16 mouse cellular contexts compared by ENCODE assay signal in the genomic region with DNA sequence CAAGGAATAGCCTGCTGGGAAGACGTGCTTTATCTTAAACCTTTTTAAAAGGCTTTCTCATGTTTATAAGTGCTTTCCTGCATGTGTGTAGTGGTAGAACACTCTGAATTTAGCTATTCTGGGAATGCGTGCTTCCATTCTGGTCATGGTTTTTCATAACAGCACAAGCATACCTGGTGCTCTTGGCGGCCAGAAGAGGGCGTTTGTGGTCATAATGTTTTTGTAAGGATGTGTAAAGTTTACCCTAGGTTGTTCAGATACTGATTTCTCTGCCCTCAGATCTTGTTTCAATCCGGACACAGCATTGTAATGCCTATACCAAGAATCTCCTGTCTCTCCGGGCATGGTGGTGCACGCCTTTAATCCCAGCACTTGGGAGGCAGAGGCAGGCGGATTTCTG. TPM values are rescaled to one million over a fixed set of nuclear protein-coding genes. Genes with fewer than 3 reads are reported as not detected.
DNase-seq lines count a peak whose midpoint lies in the region; ATAC-seq and TF ChIP-seq lines count a peak whose summit lies in the region.
"Had no signal": no experiment of that assay in that cellular context is flagged by ENCODE, and none has a peak within 500 bp of the region (broad histone marks: within the 10 kb centered on the region; RNA-seq: fewer than 3 reads in every experiment).

No protein-coding gene starts in this region.

- H3K36me3 ChIP-seq in liver, postnatal 0 days (replicated peaks; ENCODE audit: insufficient read depth, low read length) = no peaks in the 10 kb centered on the region
- no peaks in the 10 kb centered on the region for H3K36me3 ChIP-seq in E14TG2a.4 (ENCODE audit: insufficient read depth, low read length)
- no peaks in the 10 kb centered on the region for H3K36me3 ChIP-seq in midbrain, embryonic 15.5 days (replicated peaks)
- H3K36me3 ChIP-seq: forebrain, embryonic 15.5 days; limb, embryonic 15.5 days; stomach, embryonic 15.5 days had no signal

- H3K4me1 ChIP-seq in liver, postnatal 0 days (ENCODE audit: insufficient read depth) = no peaks in the 10 kb centered on the region
- H3K4me1 ChIP-seq in E14TG2a.4 (replicated peaks; ENCODE audit: low read depth, low read length) = no peaks in the 10 kb centered on the region
- H3K4me1 ChIP-seq in midbrain, embryonic 15.5 days = no peaks in the 10 kb centered on the region
- H3K4me1 ChIP-seq: forebrain, embryonic 15.5 days; limb, embryonic 15.5 days; stomach, embryonic 15.5 days had no signal

- H3K27ac ChIP-seq in liver, postnatal 0 days (ENCODE audit: low read depth) = no peak overlapping the region
- H3K27ac ChIP-seq in midbrain, embryonic 15.5 days = no peak overlapping the region
- H3K27ac ChIP-seq: forebrain, embryonic 15.5 days; limb, embryonic 15.5 days; macrophage; stomach, embryonic 15.5 days had no signal

- DNase-seq in heart, adult 11 months = peak; percentile 60
- no peak for DNase-seq in heart, postnatal 4 days
- no peak for DNase-seq in liver, postnatal 0 days
- no peak for DNase-seq in liver
- DNase-seq in induced T-regulatory cell, adult 2 months (ENCODE audit: low read depth) = peak; percentile 54
- DNase-seq in right cerebral cortex, postnatal 10 days (ENCODE audit: low spot score in 2 of 2) = no peak
- DNase-seq: cerebellum, adult 9-11 months; right cerebral cortex, postnatal 4 days; thymus, postnatal 4 days had no signal

- TF ChIP-seq CTCF in liver, postnatal 0 days (IDR thresholded peaks at IDR 0.05; ENCODE audit: low read depth) = peak; percentile 47
- TF ChIP-seq CTCF in E14TG2a.4 (conservative IDR thresholded peaks at IDR 0.05; ENCODE audit: low read length) = peak; percentile 37

- ATAC-seq in liver, postnatal 0 days = no peak
- no peak for ATAC-seq in midbrain, embryonic 15.5 days (replicated peaks)
- ATAC-seq: forebrain, embryonic 15.5 days; inflammation-experienced regulatory T-cells, adult 6 months had no signal

- no peaks in the 10 kb centered on the region for H3K9me3 ChIP-seq in liver, postnatal 0 days (ENCODE audit: low read length)
- H3K9me3 ChIP-seq in E14TG2a.4 (ENCODE audit: low read length) = no peaks in the 10 kb centered on the region
- no peaks in the 10 kb centered on the region for H3K9me3 ChIP-seq in midbrain, embryonic 15.5 days
- H3K9me3 ChIP-seq: forebrain, embryonic 15.5 days; limb, embryonic 15.5 days; stomach, embryonic 15.5 days had no signal

- no peaks in the 10 kb centered on the region for H3K27me3 ChIP-seq in liver, postnatal 0 days (ENCODE audit: insufficient read depth, low read length)
- no peaks in the 10 kb centered on the region for H3K27me3 ChIP-seq in E14TG2a.4 (ENCODE audit: insufficient read depth, low read length)
- H3K27me3 ChIP-seq in midbrain, embryonic 15.5 days (replicated peaks) = no peaks in the 10 kb centered on the region
- H3K27me3 ChIP-seq: forebrain, embryonic 15.5 days; limb, embryonic 15.5 days; stomach, embryonic 15.5 days had no signal

- H3K9ac ChIP-seq in liver, postnatal 0 days (replicated peaks) = no peak overlapping the region
- H3K9ac ChIP-seq in midbrain, embryonic 15.5 days = no peak overlapping the region
- H3K9ac ChIP-seq: forebrain, embryonic 15.5 days; limb, embryonic 15.5 days; stomach, embryonic 15.5 days had no signal

- H3K4me3 ChIP-seq in liver, postnatal 0 days (ENCODE audit: low read depth, low read length) = no peak overlapping the region
- no peak overlapping the region for H3K4me3 ChIP-seq in E14TG2a.4 (replicated peaks; ENCODE audit: low read length)
- no peak overlapping the region for H3K4me3 ChIP-seq in midbrain, embryonic 15.5 days
- H3K4me3 ChIP-seq: forebrain, embryonic 15.5 days; limb, embryonic 15.5 days; stomach, embryonic 15.5 days had no signal

- H3K4me2 ChIP-seq in liver, postnatal 0 days (ENCODE audit: low read depth, low read length) = no peak overlapping the region
- H3K4me2 ChIP-seq in midbrain, embryonic 15.5 days = no peak overlapping the region
- H3K4me2 ChIP-seq: forebrain, embryonic 15.5 days; limb, embryonic 15.5 days; stomach, embryonic 15.5 days had no signal

- no peak for TF ChIP-seq EP300 in liver, postnatal 0 days (IDR thresholded peaks at IDR 0.05; ENCODE audit: low read depth)

- 60% methylated on average over 8 of the region's 8 CpGs for WGBS in liver, postnatal 0 days (ENCODE audit: insufficient replicate concordance)
- WGBS in midbrain, embryonic 15.5 days = 71% methylated on average over 8 of the region's 8 CpGs

RNA-seq across cellular contexts. Expression of a gene that starts 58.0 kb away (rescaled TPM):
- 10 to 100 TPM; 88.5 to 98.9 TPM for total RNA-seq in heart, postnatal 4 days (2021)
- 0.20 and 0.23 TPM in 2 replicates for polyA plus RNA-seq in liver, postnatal 0 days (2015; fragmentation: Nextera tagmentation; extraction: Ambion mirVana)
- polyA plus RNA-seq in midbrain, embryonic 15.5 days (2015; fragmentation: Nextera tagmentation; extraction: Ambion mirVana) = 3.9 and 4.0 TPM in 2 replicates

Comparison
In these comparisons a context has a peak if more than half of its experiments do, and no peak if none do; other contexts are left out.
1. DNase-seq: peak in heart, adult 11 months (single experiment) and induced T-regulatory cell, adult 2 months (single experiment); none in heart, postnatal 4 days (single experiment), liver, postnatal 0 days (single experiment), liver (single experiment) and right cerebral cortex, postnatal 10 days (0 of 2).